ENCODE assay signal across 9 mouse cellular contexts in the genomic region with DNA sequence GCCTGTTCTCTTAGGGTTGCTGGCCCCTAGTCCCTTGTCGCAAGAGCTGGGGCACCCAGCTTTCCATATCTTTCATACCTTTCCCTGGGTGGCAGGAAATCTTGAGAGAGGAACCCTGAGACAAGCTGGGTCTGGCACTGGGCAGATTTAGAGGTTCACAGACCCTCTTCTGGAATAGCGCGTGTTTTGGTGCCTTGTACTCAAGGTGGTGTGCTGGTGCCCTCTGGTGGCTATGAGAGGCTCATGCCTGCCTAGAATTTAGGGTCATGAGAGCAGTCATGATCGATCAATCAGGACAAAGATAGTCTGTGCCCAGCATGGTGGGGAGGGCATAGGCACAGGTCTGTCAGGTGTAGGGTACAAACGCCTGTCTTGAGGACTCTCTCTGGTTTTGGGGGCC. TPM values are rescaled to one million over a fixed set of nuclear protein-coding genes. Genes with fewer than 3 reads are reported as not detected.
DNase-seq lines count a peak whose midpoint lies in the region; ATAC-seq and TF ChIP-seq lines count a peak whose summit lies in the region.
"Had no signal": no experiment of that assay in that cellular context is flagged by ENCODE, and none has a peak within 500 bp of the region (broad histone marks: within the 10 kb centered on the region; RNA-seq: fewer than 3 reads in every experiment).

No protein-coding gene starts in this region.

- TF ChIP-seq EP300 in heart, postnatal 0 days (IDR thresholded peaks at IDR 0.05; ENCODE audit: low read depth) = no peak

- H3K27me3 ChIP-seq in heart, postnatal 0 days (ENCODE audit: control insufficient read depth, insufficient read depth, low read length) = no peaks in the 10 kb centered on the region
- no peaks in the 10 kb centered on the region for H3K27me3 ChIP-seq in lung, embryonic 14.5 days (ENCODE audit: insufficient read depth, low read length)
- H3K27me3 ChIP-seq: limb, embryonic 13.5 days had no signal

- H3K36me3 ChIP-seq in heart, postnatal 0 days (replicated peaks; ENCODE audit: control insufficient read depth, insufficient read depth, low read length) = no peaks in the 10 kb centered on the region
- no peaks in the 10 kb centered on the region for H3K36me3 ChIP-seq in lung, embryonic 14.5 days (ENCODE audit: insufficient read depth)
- H3K36me3 ChIP-seq: limb, embryonic 13.5 days had no signal

- peaks cover 5% of the 10 kb centered on the region; the same call in 1 of the 2 replicates for H3K4me1 ChIP-seq in heart, postnatal 0 days (ENCODE audit: control insufficient read depth, insufficient read depth)
- no peaks in the 10 kb centered on the region; the same call in 1 of the 2 replicates for H3K4me1 ChIP-seq in lung, embryonic 14.5 days (ENCODE audit: insufficient read depth)

- 16% methylated on average over 5 of the region's 5 CpGs for WGBS in heart, postnatal 0 days
- WGBS in lung, embryonic 14.5 days = 14% methylated on average over 5 of the region's 5 CpGs

- peak; percentile 69 for DNase-seq in ES-CJ7 (ENCODE audit: low read depth, low spot score)
- DNase-seq in adrenal gland, adult 2 months = peak; percentile 44
- DNase-seq in embryo, embryonic 11 days = peak; percentile 86
- DNase-seq in heart, postnatal 0 days (ENCODE audit: low spot score) = peak; percentile 51
- peak; percentile 67 for DNase-seq in layer of hippocampus, adult 11-12 months (ENCODE audit: low spot score)
- peak; percentile 89 for DNase-seq in lung, embryonic 14.5 days
- peak; percentile 85 for DNase-seq in retina, postnatal 1 day

- H3K9ac ChIP-seq in heart, postnatal 0 days (replicated peaks; ENCODE audit: low read depth, low read length) = no peak overlapping the region
- no peak overlapping the region for H3K9ac ChIP-seq in lung, embryonic 14.5 days

- ATAC-seq in heart, postnatal 0 days (ENCODE audit: insufficient read depth, low read depth) = no peak
- ATAC-seq in lung, embryonic 14.5 days (ENCODE audit: insufficient read depth) = peak; percentile 36; the same call in 1 of the 2 replicates
- ATAC-seq in inflammation-experienced regulatory T-cells, adult 6 months = no peak

- H3K27ac ChIP-seq in heart, postnatal 0 days (ENCODE audit: low read depth) = no peak overlapping the region
- H3K27ac ChIP-seq in lung, embryonic 14.5 days (ENCODE audit: low read depth) = no peak overlapping the region
- H3K27ac ChIP-seq: limb, embryonic 13.5 days had no signal

- H3K4me3 ChIP-seq in heart, postnatal 0 days (ENCODE audit: low read depth, low read length) = no peak overlapping the region
- no peak overlapping the region for H3K4me3 ChIP-seq in lung, embryonic 14.5 days (ENCODE audit: low read depth, low read length)
- H3K4me3 ChIP-seq: limb, embryonic 13.5 days had no signal

- no peaks in the 10 kb centered on the region for H3K9me3 ChIP-seq in heart, postnatal 0 days (replicated peaks; ENCODE audit: control insufficient read depth, low read length)
- H3K9me3 ChIP-seq in lung, embryonic 14.5 days (ENCODE audit: low read depth, low read length) = no peaks in the 10 kb centered on the region
- H3K9me3 ChIP-seq: limb, embryonic 13.5 days had no signal

- peak; percentile 96 for TF ChIP-seq CTCF in heart, postnatal 0 days (IDR thresholded peaks at IDR 0.05; ENCODE audit: low read depth)
- peak; percentile 97 for TF ChIP-seq CTCF in lung, embryonic 14.5 days (IDR thresholded peaks at IDR 0.05; ENCODE audit: low read depth)

- H3K4me2 ChIP-seq in heart, postnatal 0 days (ENCODE audit: low read depth, low read length) = no peak overlapping the region
- no peak overlapping the region for H3K4me2 ChIP-seq in lung, embryonic 14.5 days
- H3K4me2 ChIP-seq: limb, embryonic 13.5 days had no signal

RNA-seq across cellular contexts. Expression of gene Megf6, which starts 36.7 kb away (rescaled TPM):
- 1 to 10 TPM; 2.3 to 2.6 TPM for total RNA-seq in adrenal gland, adult 2 months (2021)
- 4.5 and 5.3 TPM in 2 replicates for polyA plus RNA-seq in adrenal gland, adult 2 months (2012; rRNA removed)
- total RNA-seq in heart, postnatal 0 days (2014; rRNA removed; ENCODE audit: low replicate concordance) = 53.3 and 79.8 TPM in 2 replicates
- 11.6 and 12.9 TPM in 2 replicates for polyA plus RNA-seq in heart, postnatal 0 days (2015; fragmentation: Nextera tagmentation; extraction: Ambion mirVana)
- 14.8 and 18.0 TPM in 2 replicates for polyA plus RNA-seq in lung, embryonic 14.5 days (2014; fragmentation: Nextera tagmentation; extraction: Ambion mirVana)
- not detected for polyA plus RNA-seq in inflammation-experienced regulatory T-cells, adult 6 months (2017; shearing (Covaris generic))

RNA-seq across cellular contexts. Expression of gene Tprgl, which starts 46.8 kb away (rescaled TPM):
- total RNA-seq in adrenal gland, adult 2 months (2021) = 100 to 1,000 TPM; 151 to 180 TPM
- polyA plus RNA-seq in adrenal gland, adult 2 months (2012; rRNA removed) = 188 and 210 TPM in 2 replicates
- 116 and 146 TPM in 2 replicates for total RNA-seq in heart, postnatal 0 days (2014; rRNA removed; ENCODE audit: low replicate concordance)
- polyA plus RNA-seq in heart, postnatal 0 days (2015; fragmentation: Nextera tagmentation; extraction: Ambion mirVana) = 123 and 131 TPM in 2 replicates
- 142 and 151 TPM in 2 replicates for polyA plus RNA-seq in lung, embryonic 14.5 days (2014; fragmentation: Nextera tagmentation; extraction: Ambion mirVana)
- polyA plus RNA-seq in inflammation-experienced regulatory T-cells, adult 6 months (2017; shearing (Covaris generic)) = 10 to 100 TPM; 21.9 to 30.4 (median 25.3) TPM
